Mouse (Mus musculus) neural tube, embryonic 11.5 days (tissue): ENCODE results near the gene 2310009B15Rik. TPM values are rescaled to one million over a fixed set of nuclear protein-coding genes. Genes with fewer than 3 reads are reported as not detected.

Experiments
- ATAC-seq: fragments of 200-750 bp; cut with Nextera tagmentation; 2 replicates; pipeline ENCODE4 v1.8.0; 2017; ENCODE audit warnings: moderate number of reproducible peaks, mild to moderate bottlenecking, moderate TSS enrichment, moderate library complexity; ENCODE audit not compliant: insufficient read depth, low FRiP score, low TSS enrichment
- DNase-seq: peaks from one replicate; pipeline ENCODE4 v3.0.0-alpha.2; 2015; ENCODE audit warnings: low spot score
- H3K27ac ChIP-seq: fragments of 300-500 bp; sonication (generic); 2 replicates; pipeline ENCODE4 v1.5.1; 2014; ENCODE audit warnings: low read depth, mild to moderate bottlenecking, low read length
- H3K27me3 ChIP-seq: fragments of 300-500 bp; sonication (generic); 2 replicates; pipeline ENCODE4 v1.6.1; 2014; ENCODE audit warnings: mild to moderate bottlenecking, low read length, mixed read lengths; ENCODE audit not compliant: control insufficient read depth, insufficient read depth
- H3K36me3 ChIP-seq: fragments of 300-500 bp; sonication (generic); 2 replicates; pipeline ENCODE4 v1.6.1; 2014; ENCODE audit warnings: mild to moderate bottlenecking, low read length, moderate library complexity, mixed read lengths; ENCODE audit not compliant: control insufficient read depth, insufficient read depth
- H3K4me1 ChIP-seq: fragments of 300-500 bp; sonication (generic); 2 replicates; pipeline ENCODE4 v1.6.1; 2014; ENCODE audit warnings: low read length, mixed read lengths; ENCODE audit not compliant: control insufficient read depth, insufficient read depth
- H3K4me2 ChIP-seq: fragments of 300-500 bp; sonication (generic); 2 replicates; pipeline ENCODE4 v1.6.1; 2014; ENCODE audit warnings: low read depth, mild to moderate bottlenecking, moderate library complexity
- H3K4me3 ChIP-seq: fragments of 300-500 bp; sonication (generic); 2 replicates; pipeline ENCODE4 v1.5.1; 2014; ENCODE audit warnings: low read depth, low read length
- H3K9ac ChIP-seq: fragments of 300-500 bp; sonication (generic); 2 replicates; pipeline ENCODE4 v1.6.1; 2014; ENCODE audit warnings: mild to moderate bottlenecking, low read length
- H3K9me3 ChIP-seq: fragments of 300-500 bp; sonication (generic); 2 replicates; pipeline ENCODE4 v1.6.1; 2016; ENCODE audit warnings: low read length; ENCODE audit not compliant: control insufficient read depth
- WGBS: fragments of 180-500 bp; shearing (Covaris S2); extraction: QIAGEN DNeasy Blood & Tissue Kit; methylation state at CpG from one replicate; pipeline ENCODE4 v1.1.7; 2014; 5-methylcytosine and 5-hydroxymethylcytosine counted together
- polyA plus RNA-seq: library from polyadenylated mRNA; unstranded; fragments of >200 nt; fragmentation: Nextera tagmentation; extraction: Ambion mirVana; gene quantifications from 2 replicates; pipeline ENCODE4 v1.2.1, GENCODE M21; 2014

Gene 2310009B15Rik
- polyA plus RNA-seq, 1 experiment from 2014 or later, result 37.4 TPM

GRCm38 (mm10) chr1:138850823-138851222, 5.8 kb downstream of the 2310009B15Rik start:
- ATAC-seq (no peak), DNase-seq (no peak)
- H3K4me3 ChIP-seq, result no peak overlapping the region
- H3K9ac ChIP-seq, result no peak overlapping the region
- H3K4me2 ChIP-seq, result no peak overlapping the region
- peaks cover 42% of the 10 kb centered on the region for H3K27me3 ChIP-seq
- H3K27ac ChIP-seq, result no peak overlapping the region
- H3K36me3 ChIP-seq, result no peaks in the 10 kb centered on the region
- 78% methylated on average over 1 of the region's 1 CpGs for WGBS
- peaks cover 6% of the 10 kb centered on the region; the same call in 1 of the 2 replicates for H3K4me1 ChIP-seq
- H3K9me3 ChIP-seq, result no peaks in the 10 kb centered on the region

GRCm38 (mm10) chr1:138850161-138850539, 6.5 kb downstream of the 2310009B15Rik start:
- H3K9ac ChIP-seq, result no peak overlapping the region
- H3K36me3 ChIP-seq, result no peaks in the 10 kb centered on the region
- H3K4me3 ChIP-seq, result no peak overlapping the region
- H3K27ac ChIP-seq, result no peak overlapping the region
- ATAC-seq (no peak), DNase-seq (no peak)
- WGBS, result 33% methylated on average over 2 of the region's 4 CpGs
- no peak overlapping the region for H3K4me2 ChIP-seq
- peaks cover 49% of the 10 kb centered on the region for H3K27me3 ChIP-seq
- no peaks in the 10 kb centered on the region for H3K9me3 ChIP-seq
- peaks cover 6% of the 10 kb centered on the region; the same call in 1 of the 2 replicates for H3K4me1 ChIP-seq

GRCm38 (mm10) chr1:138849531-138850160, 7.0 kb downstream of the 2310009B15Rik start:
- Histone ChIP-seq H3K9ac (no peak overlapping the region), H3K27ac (no peak overlapping the region), H3K4me3 (no peak overlapping the region), H3K9me3 (no peaks in the 10 kb centered on the region), H3K4me1 (peaks cover 6% of the 10 kb centered on the region; the same call in 1 of the 2 replicates), H3K36me3 (no peaks in the 10 kb centered on the region), H3K27me3 (peaks cover 54% of the 10 kb centered on the region), H3K4me2 (no peak overlapping the region)
- ATAC-seq, result no peak
- no peak for DNase-seq
- 4% methylated on average over 8 of the region's 8 CpGs for WGBS

- no peaks in the 10 kb centered on the region for H3K36me3 ChIP-seq
- WGBS, result under 1% methylated on average over 33 of the region's 33 CpGs
- H3K4me3 ChIP-seq, result peak within 1 kb of the TSS; percentile 21
- H3K9ac ChIP-seq, result no peak within 1 kb of the TSS
- ATAC-seq, result peak; percentile 59
- H3K9me3 ChIP-seq, result no peaks in the 10 kb centered on the region
- H3K4me2 ChIP-seq, result peak within 1 kb of the TSS; percentile 40
- H3K4me1 ChIP-seq, result peaks cover 6% of the 10 kb centered on the region; the same call in 1 of the 2 replicates
- H3K27ac ChIP-seq, result no peak within 1 kb of the TSS
- peaks cover 65% of the 10 kb centered on the region for H3K27me3 ChIP-seq
- DNase-seq, result peak; percentile 67
These were observed 8.0 kb downstream of the 2310009B15Rik start, which contains the start of gene Lhx9 for GRCm38 (mm10) chr1:138848511-138849109. Lhx9 (minus strand) TSS chr1:138848577.

- DNase-seq (peak; percentile 49), ATAC-seq (peak; percentile 21; the same call in 1 of the 2 replicates)
- Histone ChIP-seq H3K36me3 (no peaks in the 10 kb centered on the region), H3K4me1 (peaks cover 8% of the 10 kb centered on the region; the same call in 1 of the 2 replicates), H3K27me3 (peaks cover 68% of the 10 kb centered on the region), H3K4me3 (peak overlapping the region; percentile 21), H3K9ac (no peak overlapping the region), H3K9me3 (no peaks in the 10 kb centered on the region), H3K4me2 (peak overlapping the region; percentile 40), H3K27ac (no peak overlapping the region)
- under 1% methylated on average over 16 of the region's 16 CpGs for WGBS
These were observed 8.6 kb downstream of the 2310009B15Rik start for GRCm38 (mm10) chr1:138848026-138848425.

GRCm38 (mm10) chr1:138847146-138847545, 9.5 kb downstream of the 2310009B15Rik start:
- no peak overlapping the region for H3K27ac ChIP-seq
- no peak overlapping the region for H3K4me3 ChIP-seq
- peaks cover 76% of the 10 kb centered on the region for H3K27me3 ChIP-seq
- H3K9me3 ChIP-seq, result no peaks in the 10 kb centered on the region
- H3K9ac ChIP-seq, result no peak overlapping the region
- peak; percentile 49 for DNase-seq
- no peaks in the 10 kb centered on the region for H3K36me3 ChIP-seq
- H3K4me2 ChIP-seq, result peak overlapping the region; percentile 2; the same call in 1 of the 2 replicates
- WGBS, result 0% methylated on average over 21 of the region's 21 CpGs
- ATAC-seq, result no peak
- H3K4me1 ChIP-seq, result peaks cover 11% of the 10 kb centered on the region

- H3K4me3 ChIP-seq, result no peak overlapping the region
- H3K36me3 ChIP-seq, result no peaks in the 10 kb centered on the region
- no peak overlapping the region for H3K4me2 ChIP-seq
- no peak overlapping the region for H3K27ac ChIP-seq
- no peak overlapping the region for H3K9ac ChIP-seq
- peaks cover 14% of the 10 kb centered on the region for H3K4me1 ChIP-seq
- no peaks in the 10 kb centered on the region for H3K9me3 ChIP-seq
- DNase-seq (no peak), ATAC-seq (no peak)
- WGBS, result 2% methylated on average over 9 of the region's 9 CpGs
- peaks cover 76% of the 10 kb centered on the region for H3K27me3 ChIP-seq
These were observed 10.1 kb downstream of the 2310009B15Rik start for GRCm38 (mm10) chr1:138846581-138846980.

GRCm38 (mm10) chr1:138846131-138846530, 10.5 kb downstream of the 2310009B15Rik start:
- H3K9ac ChIP-seq, result no peak overlapping the region
- DNase-seq (peak; percentile 44), ATAC-seq (no peak)

GRCm38 (mm10) chr1:138845481-138845880, 11.2 kb downstream of the 2310009B15Rik start:
- Histone ChIP-seq H3K9me3 (no peaks in the 10 kb centered on the region), H3K9ac (no peak overlapping the region), H3K36me3 (no peaks in the 10 kb centered on the region), H3K4me1 (peaks cover 22% of the 10 kb centered on the region), H3K4me3 (no peak overlapping the region), H3K4me2 (no peak overlapping the region), H3K27me3 (peaks cover 86% of the 10 kb centered on the region), H3K27ac (no peak overlapping the region)
- WGBS, result 6% methylated on average over 3 of the region's 3 CpGs
- DNase-seq, result no peak
- ATAC-seq, result no peak

More at GRCm38 (mm10) chr1:138846131-138846530, 10.5 kb downstream of the 2310009B15Rik start:
- H3K9me3 ChIP-seq, result no peaks in the 10 kb centered on the region
- H3K4me1 ChIP-seq, result peaks cover 19% of the 10 kb centered on the region
- no peak overlapping the region for H3K27ac ChIP-seq
- H3K4me2 ChIP-seq, result no peak overlapping the region
- H3K4me3 ChIP-seq, result no peak overlapping the region; the same call in 1 of the 2 replicates
- H3K27me3 ChIP-seq, result peaks cover 80% of the 10 kb centered on the region
- WGBS, result under 1% methylated on average over 12 of the region's 12 CpGs
- H3K36me3 ChIP-seq, result no peaks in the 10 kb centered on the region
